Mouse (Mus musculus) cortical plate, adult 2 months (tissue): Measurements from ENCODE around the gene Gsg1l2. TPM values are rescaled to one million over a fixed set of nuclear protein-coding genes. Genes with fewer than 3 reads are reported as not detected.

Experiments used
- H3K27ac ChIP-seq: fragments of 200-500 bp; 2 replicates; pipeline ENCODE4 v1.5.1; 2012; ENCODE audit warnings: low read length, control low read depth, inconsistent platforms; ENCODE audit not compliant: insufficient read depth
- H3K4me1 ChIP-seq: fragments of 200-500 bp; 2 replicates; pipeline ENCODE4 v1.6.1; 2011; ENCODE audit warnings: low read length; ENCODE audit not compliant: control insufficient read depth, insufficient read depth
- H3K4me3 ChIP-seq: fragments of 200-500 bp; 2 replicates; pipeline ENCODE4 v1.5.1; 2011; ENCODE audit warnings: mild to moderate bottlenecking, low read length, control low read depth; ENCODE audit not compliant: insufficient read depth
- CTCF ChIP-seq: fragments of 200-500 bp; IDR thresholded peaks from 2 replicates; pipeline ENCODE4 v1.5.1; 2011; ENCODE audit warnings: mild to moderate bottlenecking, control low read depth, low read length; ENCODE audit not compliant: insufficient read depth; ENCODE audit errors: extremely low read depth
- POLR2A ChIP-seq: fragments of 200-500 bp; IDR thresholded peaks from 2 replicates; pipeline ENCODE4 v1.6.1; 2011; ENCODE audit warnings: mild to moderate bottlenecking, low read length, control low read depth; ENCODE audit not compliant: insufficient read depth; ENCODE audit errors: extremely low read depth
- polyA plus RNA-seq: library from polyadenylated mRNA; depleted of rRNA; stranded (reverse); fragments of >200 nt; gene quantifications from 2 replicates; pipeline ENCODE4 v1.2.3, GENCODE M21; 2012

The Gsg1l2 gene
- polyA plus RNA-seq, 1 experiment: 0.08 TPM

GRCm38 (mm10) chr11:67757373-67758167 is 16.8 kb upstream of the Gsg1l2 start:
- Histone ChIP-seq H3K4me1 (no peaks in the 10 kb centered on the region; the same call in 1 of the 2 replicates), H3K27ac (no peak overlapping the region), H3K4me3 (no peak overlapping the region)
- TF ChIP-seq POLR2A: no peak
- TF ChIP-seq CTCF: peak; percentile 21; the same call in 1 of the 2 replicates

- no peak for TF ChIP-seq CTCF
- TF ChIP-seq POLR2A: no peak
- no peaks in the 10 kb centered on the region for H3K4me1 ChIP-seq
- no peak within 1 kb of the TSS for H3K27ac ChIP-seq
- H3K4me3 ChIP-seq: no peak within 1 kb of the TSS
Measured at GRCm38 (mm10) chr11:67771053-67771452, 3.4 kb upstream of the Gsg1l2 start, which contains the start of gene Glp2r. Gene Glp2r, minus strand, starts transcription at chr11:67771153.

GRCm38 (mm10) chr11:67771691-67772090 is 2.7 kb upstream of the Gsg1l2 start:
- TF ChIP-seq POLR2A (no peak), CTCF (no peak)
- no peak overlapping the region for H3K27ac ChIP-seq
- no peak overlapping the region for H3K4me3 ChIP-seq
- H3K4me1 ChIP-seq: no peaks in the 10 kb centered on the region

GRCm38 (mm10) chr11:67772577-67772976 is 1.8 kb upstream of the Gsg1l2 start:
- H3K4me3 ChIP-seq: no peak overlapping the region
- H3K27ac ChIP-seq: no peak overlapping the region
- TF ChIP-seq POLR2A (no peak), CTCF (peak; percentile 60)
- H3K4me1 ChIP-seq: no peaks in the 10 kb centered on the region

GRCm38 (mm10) chr11:67790182-67790581 is 15.8 kb downstream of the Gsg1l2 start:
- no peak overlapping the region for H3K27ac ChIP-seq
- TF ChIP-seq CTCF (no peak), POLR2A (no peak)
- H3K4me3 ChIP-seq: no peak overlapping the region
- peaks cover 5% of the 10 kb centered on the region; the same call in 1 of the 2 replicates for H3K4me1 ChIP-seq

- Histone ChIP-seq H3K27ac (no peak within 1 kb of the TSS), H3K4me3 (no peak within 1 kb of the TSS), H3K4me1 (peaks cover 3% of the 10 kb centered on the region; the same call in 1 of the 2 replicates)
- no peak for TF ChIP-seq POLR2A
- TF ChIP-seq CTCF: no peak
Measured at GRCm38 (mm10) chr11:67797931-67798330, 23.5 kb downstream of the Gsg1l2 start, which contains the start of gene Dhrs7c. Gene Dhrs7c, plus strand, starts transcription at chr11:67798187.

- H3K27ac ChIP-seq: no peak overlapping the region
- H3K4me1 ChIP-seq: peaks cover 3% of the 10 kb centered on the region; the same call in 1 of the 2 replicates
- no peak overlapping the region for H3K4me3 ChIP-seq
- TF ChIP-seq CTCF (no peak), POLR2A (no peak)
Measured at GRCm38 (mm10) chr11:67800130-67800723, 25.8 kb downstream of the Gsg1l2 start.

- no peak overlapping the region for H3K4me3 ChIP-seq
- H3K27ac ChIP-seq: no peak overlapping the region
- TF ChIP-seq POLR2A: no peak
- no peak for TF ChIP-seq CTCF
- H3K4me1 ChIP-seq: peaks cover 3% of the 10 kb centered on the region; the same call in 1 of the 2 replicates
Measured at GRCm38 (mm10) chr11:67801169-67801568, 26.8 kb downstream of the Gsg1l2 start.

GRCm38 (mm10) chr11:67805538-67805937 is 31.1 kb downstream of the Gsg1l2 start:
- no peak for TF ChIP-seq CTCF
- TF ChIP-seq POLR2A: no peak
- peaks cover 3% of the 10 kb centered on the region; the same call in 1 of the 2 replicates for H3K4me1 ChIP-seq
- H3K4me3 ChIP-seq: no peak overlapping the region
- no peak overlapping the region for H3K27ac ChIP-seq
